Mouse (Mus musculus) limb, embryonic 10.5 days (tissue): ENCODE measurements at regions not wholly inside any gene's neighbourhood (a gene's known extent, or its start where the extent isn't known, plus 50 kb on each side); places are given as distances from the start of the nearest gene placed in this dataset.

ENCODE experiments used
- DNase-seq: peaks from one replicate; pipeline ENCODE4 v3.0.0-alpha.2; 2017; ENCODE audit warnings: low spot score
- H3K27ac ChIP-seq: fragments of 300-500 bp; sonication (generic); 2 replicates; pipeline ENCODE4 v1.5.1; 2016; ENCODE audit warnings: mild to moderate bottlenecking
- H3K27me3 ChIP-seq: fragments of 300-500 bp; sonication (generic); 2 replicates; pipeline ENCODE4 v1.6.1; 2016; ENCODE audit warnings: low read depth, mild to moderate bottlenecking; ENCODE audit not compliant: poor library complexity, severe bottlenecking
- H3K36me3 ChIP-seq: fragments of 300-500 bp; sonication (generic); 2 replicates; pipeline ENCODE4 v1.6.1; 2016; ENCODE audit warnings: mild to moderate bottlenecking, moderate library complexity
- H3K4me1 ChIP-seq: fragments of 300-500 bp; sonication (generic); 2 replicates; pipeline ENCODE4 v1.6.1; 2016
- H3K4me3 ChIP-seq: fragments of 300-500 bp; sonication (generic); 2 replicates; pipeline ENCODE4 v1.5.1; 2016; ENCODE audit warnings: mild to moderate bottlenecking, moderate library complexity
- H3K9me3 ChIP-seq: fragments of 300-500 bp; sonication (generic); replicated peaks from 2 replicates; pipeline ENCODE4 v1.6.1; 2016; ENCODE audit warnings: mild to moderate bottlenecking
- WGBS: fragments of 180-500 bp; shearing (Covaris S2); methylation state at CpG from one replicate; pipeline ENCODE4 v1.1.7; 2016; 5-methylcytosine and 5-hydroxymethylcytosine counted together

DNA sequence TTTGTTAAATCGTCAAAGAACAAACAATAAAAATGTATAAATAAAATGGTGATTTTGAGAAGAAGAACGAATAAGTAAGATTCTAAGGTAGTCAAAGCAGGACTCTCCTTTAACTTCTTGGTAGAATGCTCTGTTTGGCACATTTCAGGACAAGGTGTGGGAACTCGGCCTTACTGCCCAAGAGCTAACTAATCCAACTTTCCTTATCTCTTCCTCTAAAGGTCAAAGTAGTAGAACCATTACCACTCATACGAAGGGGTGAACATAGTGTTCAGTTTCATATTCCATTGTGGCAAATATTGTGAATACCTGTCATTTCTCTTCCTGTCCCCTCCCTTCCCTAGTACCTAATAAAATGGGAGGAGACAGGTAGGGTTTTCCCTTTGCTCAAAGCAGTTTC lies 313.6 kb upstream of the N6amt1 start:
- Histone ChIP-seq H3K36me3 (no peaks in the 10 kb centered on the region), H3K27ac (no peak overlapping the region), H3K27me3 (no peaks in the 10 kb centered on the region), H3K9me3 (no peaks in the 10 kb centered on the region), H3K4me1 (no peaks in the 10 kb centered on the region), H3K4me3 (no peak overlapping the region)
- WGBS = 87% methylated on average over 4 of the region's 4 CpGs
- DNase-seq = no peak

DNA sequence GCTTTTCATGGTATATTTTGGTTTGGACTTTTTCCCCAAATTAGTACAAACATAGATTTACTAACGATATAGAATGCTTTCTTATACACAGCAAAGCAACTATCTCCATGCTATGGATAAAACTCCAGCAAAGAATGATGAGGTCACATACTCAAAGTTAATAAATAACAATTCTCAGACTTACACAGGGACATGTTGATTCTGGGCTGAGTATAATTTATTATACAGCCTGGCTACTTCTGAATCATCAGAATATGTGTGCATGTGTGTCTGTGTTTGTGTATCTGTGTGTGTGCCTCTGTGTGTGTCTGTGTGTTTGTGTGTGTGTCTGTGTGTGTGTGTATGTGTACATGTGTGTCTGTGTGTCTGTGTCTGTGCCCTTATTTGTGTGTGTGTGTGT lies 314.1 kb upstream of the N6amt1 start:
- H3K4me1 ChIP-seq = no peaks in the 10 kb centered on the region
- no peak overlapping the region for H3K4me3 ChIP-seq
- H3K9me3 ChIP-seq = no peaks in the 10 kb centered on the region
- no peak overlapping the region for H3K27ac ChIP-seq
- H3K36me3 ChIP-seq = no peaks in the 10 kb centered on the region
- 88% methylated on average over 1 of the region's 1 CpGs for WGBS
- no peaks in the 10 kb centered on the region for H3K27me3 ChIP-seq
- no peak for DNase-seq

DNA sequence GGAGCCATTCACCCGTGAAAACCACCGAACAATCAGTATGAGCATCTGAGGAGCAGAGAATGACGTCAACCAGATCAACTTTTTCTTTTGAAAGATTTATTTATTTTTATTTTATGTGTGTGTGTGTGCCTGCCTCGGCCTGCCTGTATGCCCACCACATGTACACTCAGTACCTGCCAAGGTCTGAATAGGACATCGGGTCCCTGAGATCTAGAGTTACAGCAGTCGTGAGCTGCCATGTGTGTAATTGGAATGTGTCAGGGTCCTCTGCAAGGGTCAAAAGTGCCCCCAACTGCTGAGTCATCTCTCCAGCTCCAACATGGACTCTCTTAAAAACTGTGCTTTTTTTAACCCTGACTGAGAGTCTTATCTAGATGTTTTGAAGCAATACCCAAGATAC lies 316.9 kb upstream of the N6amt1 start:
- Histone ChIP-seq H3K4me3 (no peak overlapping the region), H3K27me3 (no peaks in the 10 kb centered on the region), H3K9me3 (no peaks in the 10 kb centered on the region), H3K36me3 (no peaks in the 10 kb centered on the region), H3K4me1 (no peaks in the 10 kb centered on the region), H3K27ac (no peak overlapping the region)
- DNase-seq = no peak
- WGBS = 88% methylated on average over 6 of the region's 6 CpGs

DNA sequence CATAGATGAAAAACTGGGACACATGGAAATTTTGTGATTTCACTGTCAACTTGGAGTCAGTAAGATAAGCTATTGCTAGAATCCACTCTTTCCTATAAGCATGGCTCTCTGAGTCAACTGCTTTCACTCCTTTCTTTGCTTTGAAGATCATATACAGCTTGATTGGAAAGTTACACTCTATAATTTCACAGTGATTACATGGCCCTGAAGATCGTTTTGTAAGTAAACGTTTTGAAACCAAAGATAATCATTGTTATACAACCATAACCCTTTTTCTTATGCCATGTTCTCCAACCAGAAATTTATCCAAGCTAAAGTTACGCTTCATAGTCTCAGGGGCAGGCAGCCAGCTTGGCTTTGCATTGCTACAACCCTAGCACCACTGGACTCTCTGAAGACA lies 322.1 kb upstream of the N6amt1 start:
- no peaks in the 10 kb centered on the region for H3K9me3 ChIP-seq
- H3K27me3 ChIP-seq = no peaks in the 10 kb centered on the region
- DNase-seq = no peak
- H3K4me1 ChIP-seq = no peaks in the 10 kb centered on the region
- H3K4me3 ChIP-seq = no peak overlapping the region
- H3K27ac ChIP-seq = no peak overlapping the region
- WGBS = 83% methylated on average over 3 of the region's 3 CpGs
- no peaks in the 10 kb centered on the region for H3K36me3 ChIP-seq

DNA sequence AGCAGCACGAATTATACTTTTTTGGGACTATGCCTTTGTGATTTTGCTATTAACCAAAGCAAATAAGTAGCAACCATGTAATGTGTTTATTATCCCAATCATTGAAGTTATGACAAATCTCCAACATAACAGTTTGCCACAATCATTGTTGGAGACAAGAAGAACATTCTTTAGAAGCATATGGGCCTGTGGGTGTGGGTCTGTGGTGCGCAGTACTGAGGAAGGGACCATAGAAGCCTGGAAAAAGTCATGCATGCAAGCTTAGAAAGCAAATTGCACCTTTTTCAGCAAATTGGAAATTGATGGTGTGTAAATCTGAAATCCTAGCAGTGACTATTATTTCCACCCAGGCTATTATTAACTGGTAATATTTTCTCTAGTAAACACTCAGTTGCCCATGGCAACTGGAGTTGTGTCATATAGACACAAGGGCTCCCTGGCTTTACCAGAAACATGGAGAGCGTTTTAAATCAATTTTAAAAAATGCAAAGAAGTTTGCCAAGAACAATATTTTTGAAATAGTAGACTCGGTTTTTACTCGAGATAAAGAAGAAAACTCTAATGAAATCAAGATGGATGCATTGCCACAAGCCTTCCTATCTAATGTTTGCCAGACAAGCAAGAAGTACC lies 325.4 kb upstream of the N6amt1 start:
- H3K36me3 ChIP-seq = no peaks in the 10 kb centered on the region
- H3K4me1 ChIP-seq = no peaks in the 10 kb centered on the region
- 91% methylated on average over 5 of the region's 5 CpGs for WGBS
- no peaks in the 10 kb centered on the region for H3K27me3 ChIP-seq
- no peaks in the 10 kb centered on the region for H3K9me3 ChIP-seq
- DNase-seq = no peak
- no peak overlapping the region for H3K27ac ChIP-seq
- H3K4me3 ChIP-seq = no peak overlapping the region

DNA sequence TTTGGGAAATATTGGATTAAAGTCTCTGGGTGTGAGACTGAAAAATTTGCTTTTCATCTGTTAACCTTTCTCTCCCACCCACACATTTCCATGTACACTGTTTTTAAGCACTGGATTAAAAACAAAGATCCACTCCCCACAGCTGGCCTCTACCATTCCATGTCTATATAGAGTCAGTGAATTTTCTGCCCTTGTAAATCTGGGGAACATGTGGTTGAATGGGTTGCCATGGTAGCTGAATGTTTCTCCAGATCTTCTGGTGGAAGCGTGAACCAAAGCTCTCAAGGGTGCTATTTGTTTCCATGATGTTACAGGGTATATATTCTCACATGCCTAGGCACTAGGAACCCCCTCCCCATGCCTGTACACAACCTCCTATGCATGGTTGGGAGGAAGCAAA lies 326.4 kb upstream of the N6amt1 start:
- no peak overlapping the region for H3K27ac ChIP-seq
- H3K27me3 ChIP-seq = no peaks in the 10 kb centered on the region
- H3K9me3 ChIP-seq = no peaks in the 10 kb centered on the region
- DNase-seq = no peak
- H3K4me1 ChIP-seq = no peaks in the 10 kb centered on the region
- H3K4me3 ChIP-seq = no peak overlapping the region
- 82% methylated on average over 1 of the region's 1 CpGs for WGBS
- no peaks in the 10 kb centered on the region for H3K36me3 ChIP-seq

DNA sequence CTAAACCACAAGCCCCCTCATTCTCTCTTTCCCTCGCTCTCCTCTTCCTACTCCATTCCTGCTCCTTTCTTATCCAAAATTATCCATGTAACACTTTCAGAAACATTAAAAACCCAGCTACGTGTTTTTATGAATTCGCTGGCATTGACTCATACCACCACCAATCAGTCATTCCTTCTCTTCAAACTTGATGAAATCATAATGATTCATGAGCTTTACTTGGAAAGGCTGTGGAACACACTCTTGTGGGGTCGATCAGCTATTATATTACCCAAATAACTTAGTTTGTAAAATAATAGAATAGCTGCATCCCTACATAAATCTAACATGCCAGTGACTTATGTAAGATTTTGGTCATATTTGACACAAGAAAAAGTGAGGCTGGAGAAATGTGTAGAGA lies 331.9 kb upstream of the N6amt1 start:
- WGBS = 94% methylated on average over 4 of the region's 4 CpGs
- H3K4me3 ChIP-seq = no peak overlapping the region
- H3K27me3 ChIP-seq = no peaks in the 10 kb centered on the region
- no peaks in the 10 kb centered on the region for H3K36me3 ChIP-seq
- no peak overlapping the region for H3K27ac ChIP-seq
- H3K4me1 ChIP-seq = no peaks in the 10 kb centered on the region
- no peak for DNase-seq
- no peaks in the 10 kb centered on the region for H3K9me3 ChIP-seq

DNA sequence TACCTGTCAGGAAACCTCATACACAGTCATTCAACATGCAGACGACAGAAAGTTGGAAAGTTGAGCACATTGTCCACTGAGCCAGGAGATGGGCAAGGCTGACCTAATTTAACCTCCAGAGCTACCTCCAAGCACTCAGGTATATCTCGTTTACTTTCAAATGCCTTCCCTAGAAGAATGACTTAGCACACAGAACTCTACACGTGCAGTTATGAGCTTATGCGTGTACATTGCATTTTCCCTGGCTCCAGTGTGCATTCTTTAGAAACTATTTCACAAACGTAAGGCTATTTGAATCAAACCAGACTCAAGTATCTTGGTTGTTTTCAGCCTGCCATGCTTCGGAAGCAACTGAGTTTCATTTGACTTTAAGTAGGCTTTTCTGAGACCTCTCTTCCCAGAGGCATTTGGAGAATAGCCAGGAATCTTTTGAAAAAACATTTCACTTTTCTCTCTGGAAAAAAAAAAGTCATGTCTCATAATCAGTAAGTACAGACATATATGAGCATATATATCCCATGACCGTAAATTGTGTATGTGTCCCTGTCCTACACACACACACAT lies 336.8 kb upstream of the N6amt1 start:
- DNase-seq = no peak
- WGBS = 88% methylated on average over 7 of the region's 7 CpGs
- no peaks in the 10 kb centered on the region for H3K36me3 ChIP-seq
- H3K9me3 ChIP-seq = no peaks in the 10 kb centered on the region
- no peaks in the 10 kb centered on the region for H3K27me3 ChIP-seq
- no peak overlapping the region for H3K27ac ChIP-seq
- no peaks in the 10 kb centered on the region for H3K4me1 ChIP-seq
- no peak overlapping the region for H3K4me3 ChIP-seq

DNA sequence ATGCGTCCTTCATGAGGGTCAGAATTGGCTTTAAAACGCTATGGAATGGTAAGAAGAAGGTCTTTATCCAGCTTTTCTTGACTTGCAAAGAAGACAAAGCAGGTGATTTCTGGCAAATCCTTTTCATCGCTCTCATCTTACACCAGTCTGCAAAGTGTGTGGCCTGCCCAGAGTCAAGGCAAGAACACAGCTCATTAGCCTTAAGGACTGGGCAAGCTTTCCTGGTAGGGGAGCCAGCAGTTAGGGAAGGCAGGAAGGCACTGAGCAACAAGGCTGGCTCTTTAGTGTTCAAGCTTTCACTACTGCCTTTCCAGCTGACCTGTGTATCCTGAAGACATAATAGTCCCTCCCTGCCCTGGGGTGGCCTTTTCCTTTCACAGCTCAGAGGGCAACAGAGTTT lies 352.4 kb upstream of the N6amt1 start:
- 80% methylated on average over 3 of the region's 3 CpGs for WGBS
- Histone ChIP-seq H3K9me3 (no peaks in the 10 kb centered on the region), H3K4me1 (peaks cover 12% of the 10 kb centered on the region), H3K36me3 (no peaks in the 10 kb centered on the region), H3K27ac (peak overlapping the region; percentile 25; the same call in 1 of the 2 replicates), H3K27me3 (no peaks in the 10 kb centered on the region), H3K4me3 (no peak overlapping the region)
- DNase-seq = no peak

DNA sequence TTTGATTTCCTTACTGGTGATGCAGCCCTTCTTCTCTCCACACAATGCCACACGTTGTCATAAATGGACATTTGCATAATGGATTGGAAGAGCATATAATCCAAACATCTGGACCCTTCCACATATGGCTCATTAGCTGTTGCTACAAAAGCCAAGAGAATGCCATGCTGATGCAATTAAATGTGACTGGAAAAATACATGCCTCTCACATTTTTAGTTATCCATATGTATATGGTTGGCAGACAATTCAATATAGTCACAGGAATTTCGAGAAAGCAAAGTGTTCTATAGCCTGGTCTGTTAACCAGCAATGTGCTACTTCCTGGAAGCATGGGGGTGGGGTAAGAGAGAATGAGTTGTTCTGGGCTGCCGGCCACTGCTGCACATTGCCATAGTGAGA lies 352.9 kb upstream of the N6amt1 start:
- DNase-seq = no peak
- no peak overlapping the region for H3K4me3 ChIP-seq
- H3K4me1 ChIP-seq = peaks cover 12% of the 10 kb centered on the region

DNA sequence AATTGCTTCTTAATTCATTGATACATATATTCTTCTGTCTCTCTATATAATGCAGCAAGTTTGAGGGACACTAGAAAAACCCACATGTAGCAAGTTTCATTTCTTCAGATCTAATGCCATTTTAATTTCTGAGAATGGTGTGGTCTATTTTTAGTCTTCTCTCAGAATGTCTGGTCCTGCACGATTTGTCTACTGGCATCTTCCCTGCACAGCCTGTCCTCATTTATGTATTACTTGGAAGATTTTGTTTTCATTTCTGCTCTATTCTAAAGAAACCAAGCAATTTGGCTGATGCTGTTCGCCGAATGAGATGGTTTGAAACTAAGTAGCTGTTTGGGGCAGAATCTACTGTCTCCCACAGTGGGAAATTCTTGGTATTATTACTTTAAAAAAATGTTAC lies 382.3 kb upstream of the N6amt1 start:
- no peak overlapping the region for H3K4me3 ChIP-seq
- no peak for DNase-seq
- H3K27ac ChIP-seq = no peak overlapping the region
- WGBS = 91% methylated on average over 3 of the region's 3 CpGs
- no peaks in the 10 kb centered on the region for H3K4me1 ChIP-seq
- H3K36me3 ChIP-seq = no peaks in the 10 kb centered on the region
- H3K9me3 ChIP-seq = no peaks in the 10 kb centered on the region
- no peaks in the 10 kb centered on the region for H3K27me3 ChIP-seq

More for the DNA sequence above, 352.9 kb upstream of the N6amt1 start:
- Histone ChIP-seq H3K27ac (peak overlapping the region; percentile 25; the same call in 1 of the 2 replicates), H3K36me3 (no peaks in the 10 kb centered on the region), H3K27me3 (no peaks in the 10 kb centered on the region), H3K9me3 (no peaks in the 10 kb centered on the region)
- WGBS = 69% methylated on average over 3 of the region's 3 CpGs

DNA sequence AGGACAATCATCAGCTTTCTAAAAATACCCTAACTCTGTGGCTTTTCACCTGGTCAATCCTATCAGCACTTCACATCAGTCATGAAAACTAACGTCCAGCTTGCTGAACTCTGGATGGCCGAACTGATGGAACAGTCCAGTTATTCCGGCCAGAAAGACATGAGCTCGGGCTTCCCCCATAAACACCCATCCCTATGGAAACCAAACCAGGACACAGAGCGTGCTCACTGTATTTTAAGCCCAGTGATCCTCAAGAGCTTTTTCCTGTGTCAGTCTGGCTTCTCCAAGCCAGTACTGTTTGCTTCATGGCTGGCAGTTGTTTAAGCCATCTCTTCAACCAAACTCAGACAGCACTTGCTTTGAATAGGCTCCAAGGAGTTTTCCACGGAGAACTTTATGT lies 404.3 kb upstream of the N6amt1 start:
- Histone ChIP-seq H3K9me3 (no peaks in the 10 kb centered on the region), H3K27me3 (no peaks in the 10 kb centered on the region), H3K27ac (no peak overlapping the region), H3K36me3 (no peaks in the 10 kb centered on the region), H3K4me1 (no peaks in the 10 kb centered on the region), H3K4me3 (no peak overlapping the region)
- 92% methylated on average over 6 of the region's 6 CpGs for WGBS
- no peak for DNase-seq

DNA sequence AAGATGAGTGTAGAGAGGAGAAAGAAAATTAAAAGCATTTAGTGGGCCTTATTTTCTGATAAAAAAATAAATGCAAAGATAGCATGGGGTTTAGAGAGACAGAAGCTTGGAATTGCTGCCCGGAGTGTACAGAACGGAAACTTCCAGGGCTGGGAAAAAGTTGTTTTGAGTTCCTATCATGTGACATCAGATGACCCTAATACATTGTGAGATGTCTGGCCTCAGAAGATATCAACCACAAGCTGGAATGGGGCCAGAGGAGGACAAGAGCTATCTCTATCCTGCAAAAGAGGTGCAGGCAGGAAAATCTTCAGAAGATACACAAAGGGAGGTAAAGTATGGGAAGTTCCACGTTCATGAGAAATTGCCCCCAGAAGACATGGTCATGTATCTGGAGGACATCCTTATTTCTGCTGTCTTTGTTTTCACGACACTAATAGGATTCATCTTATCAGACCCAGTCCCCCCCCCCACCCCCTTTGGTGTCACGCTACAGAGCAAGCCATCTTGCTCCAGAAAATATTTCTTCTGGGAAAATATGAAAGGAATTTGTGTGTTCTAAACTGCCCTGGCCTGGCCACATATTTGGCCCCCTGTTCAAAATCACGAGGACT lies 408.3 kb upstream of the N6amt1 start:
- WGBS = 89% methylated on average over 6 of the region's 6 CpGs
- Histone ChIP-seq H3K4me1 (no peaks in the 10 kb centered on the region), H3K4me3 (no peak overlapping the region), H3K27me3 (no peaks in the 10 kb centered on the region), H3K9me3 (no peaks in the 10 kb centered on the region), H3K36me3 (no peaks in the 10 kb centered on the region), H3K27ac (no peak overlapping the region)
- no peak for DNase-seq

DNA sequence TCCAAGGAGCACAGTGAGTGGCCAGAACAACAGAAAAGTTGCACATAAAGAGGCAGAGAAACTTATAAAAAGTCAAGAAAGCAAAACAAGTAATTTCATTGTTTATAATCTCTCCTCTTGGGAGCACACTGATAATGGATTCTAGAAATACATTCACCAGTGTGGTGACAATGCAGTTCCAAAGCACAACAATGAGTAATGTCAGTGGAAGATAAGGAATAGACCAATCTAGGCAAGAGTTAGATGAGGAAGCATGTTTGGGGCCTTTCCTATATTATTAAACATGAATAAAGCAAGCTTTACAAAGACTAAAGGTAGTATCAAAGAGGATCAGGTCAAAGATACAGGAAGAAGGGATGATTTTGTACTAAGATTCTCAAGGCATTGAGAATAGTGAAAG lies 408.9 kb upstream of the N6amt1 start:
- no peaks in the 10 kb centered on the region for H3K27me3 ChIP-seq
- no peaks in the 10 kb centered on the region for H3K36me3 ChIP-seq
- no peaks in the 10 kb centered on the region for H3K9me3 ChIP-seq
- no peaks in the 10 kb centered on the region for H3K4me1 ChIP-seq
- no peak overlapping the region for H3K27ac ChIP-seq
- no peak for DNase-seq
- H3K4me3 ChIP-seq = no peak overlapping the region
